Mouse (Mus musculus) embryo, embryonic 11.5 days (tissue): ENCODE results near the gene Zswim8.
A peak's percentile ranks its signal among the peaks of the same experiment; 100 is the strongest.

Experiments used
- DNase-seq: peaks from one replicate; pipeline ENCODE4 v3.0.0-alpha.2; 2012; ENCODE audit warnings: low read depth, low spot score

The Zswim8 gene

DNA sequence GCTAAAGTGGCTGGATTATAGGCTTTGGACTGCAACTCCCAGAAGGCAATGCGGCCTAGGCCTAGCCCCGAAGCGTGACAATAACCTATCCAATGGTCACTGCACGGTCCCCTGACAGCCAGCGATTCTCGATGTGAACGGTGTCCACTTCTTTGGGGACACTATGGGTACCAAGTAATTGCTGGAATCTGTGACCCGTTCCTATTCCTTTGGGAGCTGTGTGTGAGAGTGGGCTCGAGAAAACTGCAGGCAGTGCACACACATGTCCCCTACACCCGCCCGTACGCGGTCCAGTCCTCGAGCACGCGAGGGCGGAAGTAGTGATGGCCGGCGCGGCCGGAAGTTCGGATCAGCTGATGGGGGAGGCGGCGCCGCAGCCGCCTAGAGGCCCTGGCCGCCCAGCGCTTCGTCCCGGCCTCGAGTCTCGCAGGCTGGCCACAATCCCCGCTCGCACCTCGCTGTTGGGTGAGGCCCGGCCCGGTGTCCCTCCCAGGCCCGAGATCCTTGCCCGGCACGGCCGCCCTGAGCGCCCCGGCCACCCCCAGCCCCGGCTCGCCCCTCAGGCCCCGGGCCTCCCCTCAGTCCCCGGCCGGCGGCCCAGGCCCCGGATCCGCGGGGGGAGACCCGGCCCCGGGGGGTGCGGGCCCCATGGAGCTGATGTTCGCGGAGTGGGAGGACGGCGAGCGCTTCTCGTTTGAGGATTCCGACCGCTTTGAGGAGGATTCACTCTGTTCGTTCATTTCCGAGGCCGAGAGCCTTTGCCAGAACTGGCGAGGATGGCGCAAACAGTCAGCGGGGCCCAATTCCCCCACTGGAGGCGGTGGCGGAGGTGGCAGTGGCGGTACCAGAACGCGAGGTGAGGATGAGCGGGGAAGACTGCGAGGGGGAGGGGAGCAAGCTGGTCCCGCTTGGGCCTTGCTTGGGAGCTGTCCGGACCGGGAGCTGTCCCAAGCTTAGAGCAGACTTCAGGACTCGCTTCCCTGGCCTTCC lies at the start of gene Zswim8:
Gene Zswim8 (plus strand): TSS at position 352 of the 990 bp plus-strand sequence.
- peak; percentile 78 for DNase-seq

DNA sequence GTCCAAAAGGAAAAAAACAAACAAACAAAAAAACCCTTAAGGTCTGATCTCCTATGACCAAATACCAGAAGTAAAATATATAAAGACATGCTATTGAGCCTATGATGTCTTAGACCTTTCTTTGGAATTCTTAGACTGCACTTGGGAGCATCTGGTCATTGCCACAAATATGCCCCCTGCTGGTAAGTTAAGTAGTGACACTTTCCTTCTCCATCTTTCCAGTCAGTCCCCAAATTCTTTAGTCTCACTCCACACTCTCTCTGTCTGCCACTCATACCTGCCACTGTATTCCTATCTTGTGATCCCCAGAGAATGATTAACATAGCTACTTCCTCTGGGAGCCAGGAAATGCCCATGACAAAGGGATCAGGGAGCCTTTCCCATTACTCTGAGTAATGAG lies 49.0 kb upstream of the Zswim8 start:
- DNase-seq: no peak

DNA sequence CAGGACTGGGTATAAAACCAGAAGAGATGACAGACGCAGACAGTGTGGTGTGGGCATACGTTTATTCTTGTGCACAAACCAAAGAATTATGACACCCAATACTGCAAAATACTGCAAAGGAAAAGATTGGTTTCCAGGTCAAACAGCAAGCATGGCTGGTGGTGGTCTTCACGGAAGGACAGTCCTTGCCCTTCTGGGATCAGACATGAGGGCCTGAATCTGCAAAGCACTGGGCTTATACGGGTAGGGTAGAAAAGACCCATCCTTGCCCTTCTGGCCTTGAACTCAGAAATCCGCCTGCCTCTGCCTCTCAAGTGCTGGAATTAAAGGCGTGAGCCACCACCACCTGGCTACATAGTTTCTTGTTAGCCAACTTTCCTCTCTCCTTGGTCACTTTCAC lies 48.5 kb upstream of the Zswim8 start:
- DNase-seq: no peak

DNA sequence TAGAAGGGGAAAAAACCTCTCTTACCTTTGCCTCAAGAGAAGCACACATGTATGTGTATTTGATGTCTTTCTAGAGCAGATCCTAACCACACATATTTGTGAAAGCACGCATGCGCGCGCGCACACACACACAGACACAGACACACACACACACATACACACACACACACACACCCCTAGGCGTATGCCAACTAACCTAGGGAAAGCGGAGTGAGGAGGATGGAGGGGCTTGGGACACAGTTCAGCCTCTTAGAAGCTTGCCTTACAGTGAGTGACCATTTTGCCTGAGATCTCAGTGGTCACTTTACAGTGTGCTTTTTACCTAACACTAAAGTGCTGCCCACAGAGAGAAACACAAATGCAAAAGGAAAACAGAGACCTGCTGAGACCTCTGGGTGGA lies 47.7 kb upstream of the Zswim8 start:
- DNase-seq: no peak

DNA sequence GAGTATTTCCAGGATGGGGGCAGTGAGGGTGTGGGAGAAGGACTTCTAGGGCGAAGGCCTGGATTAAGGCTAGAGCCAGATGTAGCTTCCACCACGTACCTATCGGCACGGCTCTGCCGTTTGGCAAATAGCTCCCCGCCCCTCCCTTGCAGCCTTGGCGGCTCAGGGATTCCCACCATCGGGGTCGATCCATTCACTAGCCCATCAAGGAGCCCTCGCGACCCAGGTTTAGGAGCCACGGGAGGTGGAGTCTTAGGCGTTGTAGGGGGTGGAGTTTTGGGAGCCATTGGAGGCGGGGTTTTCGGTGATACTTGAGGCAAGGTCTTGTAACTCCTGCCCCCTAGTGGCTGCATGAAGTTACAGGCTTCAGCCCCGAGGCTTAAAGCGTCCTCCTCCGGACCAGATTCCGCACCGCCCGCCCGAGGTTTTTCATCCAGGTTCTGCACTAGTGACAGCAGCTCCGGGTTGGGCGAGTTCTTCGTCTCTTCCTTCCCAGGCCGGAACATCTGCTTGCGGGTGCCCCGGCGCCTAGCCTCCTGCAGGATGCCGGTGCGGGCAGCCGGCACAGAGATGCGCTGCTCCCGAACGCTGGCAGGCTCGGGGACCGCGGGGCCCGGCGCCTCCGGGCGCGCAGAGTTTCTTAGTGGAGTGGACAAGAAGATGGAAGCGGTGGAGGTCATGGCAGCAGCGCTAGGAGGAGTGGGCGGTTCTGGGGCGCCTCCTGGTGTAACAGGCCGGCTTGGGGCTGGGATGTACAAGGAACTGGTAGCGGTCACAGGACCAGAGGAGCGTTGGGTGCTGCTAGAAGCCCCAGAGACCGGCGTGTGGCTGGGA lies 46.3 kb upstream of the Zswim8 start:
- peak; percentile 96 for DNase-seq

DNA sequence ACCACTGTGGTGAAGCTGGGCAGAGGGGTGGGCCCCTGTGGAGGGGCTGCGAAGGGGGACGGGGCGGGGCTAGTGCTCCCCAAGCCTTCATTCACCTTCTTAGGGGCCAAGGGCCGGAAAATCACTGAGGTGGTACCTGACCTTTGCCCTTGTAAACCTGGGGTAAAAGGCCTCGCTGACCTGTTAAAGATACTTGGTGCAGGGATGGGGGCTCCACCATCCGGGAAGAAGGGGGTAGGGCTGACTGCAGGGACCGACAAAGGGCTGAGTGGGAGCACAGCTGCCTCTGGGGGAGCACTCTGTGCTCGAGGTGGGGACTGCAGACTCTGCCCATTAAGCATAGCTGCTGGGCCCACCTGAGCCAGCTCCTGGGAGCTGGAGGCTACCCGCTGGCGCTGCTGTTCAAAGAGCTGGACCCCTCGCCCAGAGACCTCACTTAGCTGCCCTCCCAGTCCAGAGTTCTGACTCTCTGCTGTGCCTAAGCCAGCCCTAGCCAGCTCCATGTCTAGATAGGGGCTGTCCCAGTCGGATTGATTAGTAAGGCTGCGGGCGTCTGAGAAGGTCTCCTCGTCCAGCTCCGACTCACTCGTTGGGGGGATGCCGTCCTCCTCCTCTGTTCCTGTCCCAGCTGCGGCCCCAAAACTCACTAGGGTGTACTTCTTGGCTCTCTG lies 45.6 kb upstream of the Zswim8 start:
- DNase-seq: no peak

DNA sequence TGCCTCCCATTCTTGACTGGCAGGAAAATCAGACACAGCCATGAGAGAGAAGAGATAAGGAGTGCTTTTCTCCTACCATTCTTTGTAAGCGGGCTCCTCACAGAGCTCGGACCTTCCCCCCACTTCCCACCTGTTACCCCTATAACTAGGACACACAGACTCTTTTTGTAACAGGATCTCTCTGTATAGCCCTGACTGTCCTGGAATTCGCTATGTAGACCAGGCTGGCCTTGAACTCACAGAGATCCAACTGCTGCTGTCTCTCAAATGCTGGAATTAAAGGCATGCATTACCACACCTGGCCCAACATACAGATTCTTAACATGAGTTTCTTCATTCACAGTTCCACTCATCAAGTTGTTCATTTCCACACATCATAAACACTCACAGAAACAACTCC lies 44.6 kb upstream of the Zswim8 start:
- DNase-seq: no peak

DNA sequence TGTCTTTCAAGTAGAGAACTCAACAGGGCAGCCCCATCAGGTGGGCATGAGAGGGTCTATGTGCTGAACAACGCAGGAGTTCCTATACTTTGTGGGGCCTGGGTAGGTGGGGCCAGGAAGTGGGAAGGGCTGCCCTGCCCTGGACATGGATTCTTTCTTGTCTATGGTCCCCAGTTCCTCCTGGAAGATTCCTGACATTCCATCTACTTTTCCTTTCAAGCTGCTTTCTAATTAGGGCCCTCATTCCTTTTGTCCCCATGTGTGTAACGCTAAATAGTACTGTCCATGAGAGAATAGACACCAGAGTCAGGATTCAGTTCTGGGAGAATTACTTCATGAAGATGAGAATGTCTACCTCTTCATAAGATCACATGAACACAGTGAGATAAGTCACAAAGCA lies 43.8 kb upstream of the Zswim8 start:
- DNase-seq: no peak

DNA sequence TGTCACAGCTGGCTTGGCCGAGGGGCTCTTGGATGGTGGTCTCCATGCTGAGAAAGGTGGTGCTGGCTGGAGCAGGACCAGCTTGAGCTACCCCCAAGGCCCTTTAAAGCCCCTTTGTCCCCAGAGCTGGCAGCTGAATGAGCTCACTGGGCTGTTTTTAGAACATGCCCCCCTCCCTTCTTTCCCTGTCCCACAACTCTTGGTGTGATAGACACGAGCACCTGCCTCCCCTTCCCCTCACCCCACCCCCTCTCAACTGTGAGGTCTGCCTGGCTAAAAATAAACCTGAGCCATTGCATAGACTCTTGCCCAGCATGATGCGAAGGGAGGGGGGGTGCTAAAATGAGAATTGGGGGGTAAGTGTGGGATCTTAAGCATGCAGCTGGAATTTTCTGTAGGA lies 42.9 kb upstream of the Zswim8 start:
- no peak for DNase-seq

DNA sequence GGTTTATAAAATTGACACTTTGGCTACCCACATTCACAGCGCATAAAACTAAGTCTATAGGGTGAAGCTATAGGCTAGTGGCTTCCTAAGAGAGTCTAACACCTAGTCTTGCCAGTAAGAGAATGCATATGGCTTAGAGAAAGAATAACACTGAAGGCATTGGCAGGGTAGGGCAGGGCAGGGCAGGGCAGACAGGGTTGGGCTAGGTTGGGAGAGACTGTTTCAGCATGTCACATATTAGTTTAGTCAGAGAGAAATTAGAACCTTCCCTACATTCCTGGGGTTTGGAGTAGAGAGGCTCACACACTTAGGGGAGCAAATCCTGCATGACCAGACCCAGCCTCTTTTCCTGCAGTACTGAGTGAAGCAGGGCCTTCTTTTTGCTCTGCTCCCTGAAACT lies 39.9 kb upstream of the Zswim8 start:
- DNase-seq: no peak

DNA sequence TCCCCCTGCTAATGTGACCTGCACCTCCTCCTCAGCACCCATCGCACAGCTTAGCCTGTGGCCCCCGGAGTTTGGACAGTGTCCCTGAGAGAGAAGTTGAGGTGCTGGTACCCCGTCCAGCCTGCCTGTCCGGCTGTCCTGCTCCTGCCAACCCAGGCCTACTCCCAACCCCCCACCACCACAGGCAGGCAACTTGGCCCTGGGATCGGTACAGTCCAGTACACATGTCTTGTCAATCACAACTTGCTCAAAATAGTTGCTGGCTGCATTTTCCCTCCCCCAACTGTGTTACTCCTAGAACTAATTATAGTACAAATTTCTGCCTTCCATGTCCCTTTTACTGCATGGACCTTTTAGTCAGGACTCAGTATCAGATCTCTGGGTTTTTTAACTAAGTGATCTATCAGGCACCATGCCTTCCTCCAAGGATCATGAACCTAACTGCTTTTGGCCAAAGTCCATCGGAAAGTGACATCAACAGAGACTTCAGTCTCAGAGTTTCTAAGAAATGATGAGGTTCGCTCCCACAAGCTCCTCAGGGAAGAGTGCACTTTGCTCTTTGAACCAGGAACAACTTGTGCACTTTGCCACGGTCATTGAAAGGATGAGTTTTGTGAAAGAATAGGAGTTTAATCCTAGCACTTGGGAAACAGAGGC lies 39.1 kb upstream of the Zswim8 start, which contains the start of gene Synpo2l:
Gene Synpo2l (minus strand): TSS at position 201 of the 657 bp plus-strand sequence.
- no peak for DNase-seq

DNA sequence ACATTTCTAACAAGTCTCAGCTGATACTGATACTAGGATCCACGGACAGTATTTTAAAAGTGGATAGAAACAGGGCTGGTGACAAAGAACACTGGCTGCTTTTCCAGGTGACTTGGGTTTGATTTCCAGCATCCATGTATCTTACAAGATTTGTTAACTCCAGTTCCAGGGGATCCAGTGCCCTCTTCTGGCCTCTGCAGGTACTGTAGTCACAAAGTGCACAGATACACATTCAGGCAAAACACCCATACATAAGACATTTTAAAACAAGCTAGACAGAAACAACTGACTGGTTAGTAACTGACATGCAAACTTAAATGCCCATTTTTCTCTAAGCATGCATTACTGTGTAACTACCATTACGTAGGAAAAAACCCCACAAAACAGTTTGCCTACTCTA lies 34.4 kb upstream of the Zswim8 start:
- peak; percentile 24 for DNase-seq

DNA sequence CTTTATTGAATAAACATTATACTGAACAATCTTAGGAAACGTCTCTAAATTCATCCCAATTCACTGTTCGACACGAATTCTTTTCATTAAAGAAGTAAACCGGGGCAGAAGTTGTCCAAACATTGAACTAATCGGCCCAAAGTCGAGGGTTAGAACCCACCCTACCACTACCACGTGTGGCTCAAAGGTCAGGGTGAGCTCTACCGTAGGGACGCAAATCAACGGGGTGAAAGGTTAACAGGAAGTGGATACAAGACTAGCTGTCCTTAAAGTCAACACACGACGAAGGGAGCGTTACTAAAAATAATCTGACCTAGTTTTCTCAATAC lies 33.7 kb upstream of the Zswim8 start:
- no peak for DNase-seq

DNA sequence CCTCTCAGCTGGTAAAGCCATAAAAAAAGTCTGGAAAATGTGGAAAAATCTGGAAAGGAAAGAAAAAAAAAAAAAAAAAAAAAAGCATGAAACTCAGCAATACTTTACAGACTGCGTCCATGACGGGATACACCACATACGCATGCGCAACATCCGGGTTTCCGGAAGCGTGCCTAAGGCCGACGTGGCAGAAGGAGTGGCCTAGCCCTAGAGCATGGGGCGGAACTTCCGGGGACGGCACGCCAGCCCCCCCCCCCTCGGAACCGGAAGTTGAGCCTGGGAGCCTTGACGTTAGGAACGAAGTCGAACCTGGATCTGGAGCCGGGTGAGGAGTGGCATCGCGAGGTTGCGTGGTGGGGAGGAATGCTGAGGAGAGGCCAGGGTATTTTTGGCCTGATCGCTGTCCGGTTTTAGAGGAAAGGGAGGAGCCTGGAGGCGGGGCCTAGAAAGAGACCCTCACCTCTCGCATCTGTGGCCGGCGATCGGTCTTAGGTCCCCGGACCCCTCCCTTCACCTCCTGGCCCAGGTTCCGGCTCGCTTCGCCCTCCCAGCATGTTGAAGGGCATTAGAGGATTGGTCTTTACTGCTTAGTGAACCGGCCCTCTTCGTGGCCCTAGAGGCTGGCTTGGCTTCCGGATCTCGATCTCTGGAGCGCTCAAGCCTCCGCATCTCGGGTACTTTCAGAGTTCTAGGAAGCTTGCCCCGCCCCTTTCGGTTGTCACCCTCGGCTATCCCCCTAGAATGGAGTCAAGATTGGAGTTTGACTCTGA lies 33.1 kb upstream of the Zswim8 start, which contains the start of gene Sec24c:
Gene Sec24c (plus strand): TSS at position 245 of the 770 bp plus-strand sequence.
- DNase-seq: peak; percentile 99

DNA sequence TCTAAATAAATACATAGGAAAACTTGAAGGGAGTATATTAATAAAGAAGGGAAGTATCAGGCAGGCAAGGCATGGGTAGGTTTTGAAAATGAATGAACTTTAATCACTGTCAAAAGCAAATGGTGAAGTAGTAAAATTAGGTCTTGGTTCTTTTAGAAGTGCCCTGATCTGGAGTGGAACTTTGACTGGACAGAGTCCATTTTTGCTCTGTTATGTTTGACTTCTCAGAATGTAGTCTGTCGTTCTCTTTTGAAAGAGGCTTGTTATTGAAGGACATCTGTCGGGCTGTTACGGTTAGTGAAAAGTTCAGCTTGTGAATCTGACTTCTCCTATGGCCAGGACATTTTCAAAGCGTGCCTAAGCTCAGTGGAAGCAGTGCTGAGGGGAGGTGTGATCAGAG lies 29.4 kb upstream of the Zswim8 start:
- DNase-seq: no peak

DNA sequence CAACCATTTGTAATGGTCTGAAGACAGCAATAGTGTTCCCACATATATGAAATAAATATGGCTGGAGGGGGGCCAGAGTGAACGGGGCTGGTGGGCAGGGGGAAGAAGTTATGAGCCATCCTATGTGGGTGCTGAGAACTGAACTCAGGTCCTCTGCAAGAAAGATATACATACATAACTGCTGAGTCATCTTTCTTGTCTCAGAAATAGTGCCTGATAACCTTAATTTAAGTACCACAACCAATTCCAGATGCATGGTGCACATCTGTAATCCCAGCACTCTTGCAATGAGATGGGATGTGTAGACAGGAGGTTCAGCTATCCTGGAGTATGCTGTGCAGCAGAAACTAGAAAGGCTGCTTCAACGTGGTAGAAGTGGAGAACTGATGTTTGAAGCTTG lies 25.6 kb upstream of the Zswim8 start:
- DNase-seq: no peak

DNA sequence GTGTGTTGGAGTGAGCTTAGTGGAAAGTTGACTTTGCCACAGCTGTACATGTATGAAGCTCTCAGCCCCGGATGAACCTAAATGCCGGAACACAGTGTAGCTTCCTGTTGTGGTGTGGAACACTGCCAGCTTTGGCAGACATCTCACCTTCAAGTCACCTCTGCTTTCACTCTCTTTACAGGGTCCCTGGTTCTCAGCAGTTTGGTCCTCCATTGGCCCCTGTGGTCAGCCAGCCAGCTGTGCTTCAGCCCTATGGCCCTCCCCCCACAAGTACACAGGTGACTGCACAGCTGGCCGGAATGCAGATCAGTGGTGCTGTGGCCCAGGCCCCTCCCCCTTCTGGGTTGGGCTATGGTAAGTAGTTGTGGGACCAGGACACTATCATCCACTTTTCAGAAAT lies 24.9 kb upstream of the Zswim8 start:
- no peak for DNase-seq

DNA sequence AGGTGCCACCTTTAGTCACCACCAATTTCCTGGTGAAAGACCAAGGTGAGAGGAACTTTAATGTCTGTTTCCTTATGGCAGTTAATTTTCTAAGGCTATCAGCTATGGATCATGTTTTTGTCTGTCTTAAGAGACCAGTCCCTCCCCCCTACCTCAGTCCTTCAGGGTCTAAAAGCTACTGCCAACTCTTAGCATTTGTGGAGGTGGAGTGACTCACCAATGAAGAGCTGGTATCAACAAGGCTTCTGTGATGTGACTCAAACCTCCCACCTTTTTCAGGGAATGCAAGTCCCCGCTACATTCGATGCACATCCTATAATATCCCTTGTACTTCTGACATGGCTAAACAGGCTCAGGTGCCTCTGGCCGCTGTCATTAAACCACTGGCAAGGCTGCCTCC lies 20.8 kb upstream of the Zswim8 start:
- DNase-seq: no peak

DNA sequence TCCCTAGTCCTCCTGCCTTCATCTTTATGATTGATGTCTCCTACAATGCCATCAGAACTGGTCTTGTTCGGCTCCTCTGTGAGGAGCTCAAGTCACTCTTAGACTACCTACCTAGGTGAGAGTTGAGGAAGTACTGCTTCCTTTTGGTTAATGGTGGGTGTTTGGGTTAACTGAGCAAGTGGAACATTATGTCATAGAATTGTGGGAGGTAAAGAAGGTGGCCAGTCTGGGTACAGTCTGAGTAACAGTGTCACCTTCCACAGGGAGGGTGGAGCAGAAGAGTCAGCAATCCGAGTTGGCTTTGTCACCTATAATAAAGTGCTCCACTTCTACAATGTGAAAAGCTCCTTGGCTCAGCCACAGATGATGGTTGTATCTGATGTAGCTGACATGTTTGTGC lies 18.3 kb upstream of the Zswim8 start:
- DNase-seq: no peak

DNA sequence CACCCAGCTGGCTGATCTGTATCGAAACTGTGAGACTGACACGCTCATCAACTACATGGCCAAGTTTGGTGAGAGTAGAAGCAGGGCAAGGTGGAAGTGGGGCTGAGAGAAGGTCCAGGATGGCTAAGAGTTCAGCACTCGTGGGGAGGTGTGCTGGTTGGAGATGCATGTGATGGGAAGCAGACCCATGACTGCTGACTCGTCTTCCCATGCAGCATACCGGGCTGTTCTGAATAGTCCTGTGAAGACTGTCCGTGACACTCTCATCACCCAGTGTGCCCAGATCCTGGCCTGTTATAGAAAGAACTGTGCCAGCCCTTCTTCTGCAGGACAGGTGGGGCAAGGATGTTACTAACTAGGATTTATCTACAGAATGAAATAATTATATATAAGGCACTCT lies 15.6 kb upstream of the Zswim8 start:
- DNase-seq: no peak
